Mouse (Mus musculus) heart, embryonic 14.5 days (tissue): ENCODE results near the gene 2310061I04Rik. TPM values are rescaled to one million over a fixed set of nuclear protein-coding genes. Genes with fewer than 3 reads are reported as not detected.

Experiments used
- ATAC-seq: fragments of 200-750 bp; cut with Nextera tagmentation; 2 replicates; pipeline ENCODE4 v1.8.0; 2017; ENCODE audit warnings: low read depth, moderate TSS enrichment; ENCODE audit not compliant: insufficient number of reproducible peaks, insufficient read depth, low FRiP score
- H3K27ac ChIP-seq, 2 experiments: fragments of 200-500 bp in 1 of 2; fragments of 300-500 bp in 1 of 2; sonication (generic) in 1 of 2; replicated peaks in 1 of 2; 2 replicates each; pipeline ENCODE4 v1.5.1; 2012 to 2014; ENCODE audit warnings: low read depth in 2 of 2, low read length in 2 of 2, control low read depth in 1 of 2, mild to moderate bottlenecking in 1 of 2, mixed read lengths in 1 of 2; ENCODE audit not compliant: control insufficient read depth in 1 of 2, insufficient read depth in 1 of 2
- H3K27me3 ChIP-seq: fragments of 300-500 bp; sonication (generic); 2 replicates; pipeline ENCODE4 v1.6.1; 2014; ENCODE audit warnings: mild to moderate bottlenecking, low read length, control low read depth; ENCODE audit not compliant: control insufficient read depth, insufficient read depth
- H3K36me3 ChIP-seq: fragments of 300-500 bp; sonication (generic); 2 replicates; pipeline ENCODE4 v1.6.1; 2014; ENCODE audit warnings: mild to moderate bottlenecking, control low read depth, low read length, mixed read lengths; ENCODE audit not compliant: control insufficient read depth, insufficient read depth
- H3K4me1 ChIP-seq, 2 experiments: fragments of 200-500 bp in 1 of 2; fragments of 300-500 bp in 1 of 2; sonication (generic) in 1 of 2; 2 replicates each; pipeline ENCODE4 v1.6.1; 2012 to 2014; ENCODE audit warnings: low read length in 2 of 2, control low read depth in 1 of 2, mixed read lengths in 1 of 2; ENCODE audit not compliant: control insufficient read depth in 2 of 2, insufficient read depth in 2 of 2
- H3K4me2 ChIP-seq: fragments of 300-500 bp; sonication (generic); 2 replicates; pipeline ENCODE4 v1.6.1; 2014; ENCODE audit warnings: mild to moderate bottlenecking, low read length
- H3K4me3 ChIP-seq, 2 experiments: fragments of 200-500 bp in 1 of 2; fragments of 300-500 bp in 1 of 2; sonication (generic) in 1 of 2; 2 replicates each; pipeline ENCODE4 v1.5.1; 2012 to 2014; ENCODE audit warnings: low read length in 2 of 2, mild to moderate bottlenecking in 2 of 2, control low read depth in 1 of 2, low read depth in 1 of 2, moderate library complexity in 1 of 2; ENCODE audit not compliant: control insufficient read depth in 1 of 2, insufficient read depth in 1 of 2
- H3K9ac ChIP-seq: fragments of 300-500 bp; sonication (generic); 2 replicates; pipeline ENCODE4 v1.6.1; 2014; ENCODE audit warnings: mild to moderate bottlenecking, low read length
- H3K9me3 ChIP-seq: fragments of 300-500 bp; sonication (generic); 2 replicates; pipeline ENCODE4 v1.6.1; 2016; ENCODE audit warnings: low read length, control low read depth; ENCODE audit not compliant: control insufficient read depth
- WGBS: fragments of 180-500 bp; shearing (Covaris S2); extraction: QIAGEN DNeasy Blood & Tissue Kit; methylation state at CpG from one replicate; pipeline ENCODE4 v1.1.7; 2014; 5-methylcytosine and 5-hydroxymethylcytosine counted together
- polyA plus RNA-seq: library from polyadenylated mRNA; unstranded; fragments of >200 nt; fragmentation: Nextera tagmentation; extraction: Ambion mirVana; gene quantifications from 2 replicates; pipeline ENCODE4 v1.2.1, GENCODE M21; 2014

The 2310061I04Rik gene
- polyA plus RNA-seq, 1 experiment from 2014 or later, result 28.7 TPM

- peaks cover 26% of the 10 kb centered on the region for H3K36me3 ChIP-seq
- H3K4me3 ChIP-seq, result 0 out of 4 replicates have a peak overlapping the region, but pooled peaks of 1 of the 2 experiments have one; percentile 75
- peaks cover 6 to 34% of the 10 kb centered on the region in 2 experiments for H3K4me1 ChIP-seq
- no peaks in the 10 kb centered on the region for H3K9me3 ChIP-seq
- peak overlapping the region; percentile 96 to 100 for H3K27ac ChIP-seq
- ATAC-seq, result no peak
- 40% methylated on average over 6 of the region's 6 CpGs for WGBS
- H3K9ac ChIP-seq, result peak overlapping the region; percentile 64
- peak overlapping the region; percentile 88 for H3K4me2 ChIP-seq
- H3K27me3 ChIP-seq, result no peaks in the 10 kb centered on the region
Measured at GRCm38 (mm10) chr17:35919864-35920301, 22.7 kb upstream of the 2310061I04Rik start.

GRCm38 (mm10) chr17:35919060-35919715 lies 22.0 kb upstream of the 2310061I04Rik start:
- Histone ChIP-seq H3K4me1 (peaks cover 6 to 36% of the 10 kb centered on the region in 2 experiments), H3K36me3 (peaks cover 24% of the 10 kb centered on the region), H3K4me2 (peak overlapping the region; percentile 88), H3K9me3 (no peaks in the 10 kb centered on the region), H3K27ac (peak overlapping the region; percentile 96 to 100), H3K9ac (peak overlapping the region; percentile 97), H3K27me3 (no peaks in the 10 kb centered on the region), H3K4me3 (peak overlapping the region; percentile 66 to 75)
- 9% methylated on average over 7 of the region's 7 CpGs for WGBS
- peak; percentile 28 for ATAC-seq

GRCm38 (mm10) chr17:35918276-35919059 lies 21.2 kb upstream of the 2310061I04Rik start:
- H3K27me3 ChIP-seq, result no peaks in the 10 kb centered on the region
- peak overlapping the region; percentile 88 for H3K4me2 ChIP-seq
- peak overlapping the region; percentile 75 to 91 for H3K4me3 ChIP-seq
- H3K4me1 ChIP-seq, result peaks cover 6 to 36% of the 10 kb centered on the region in 2 experiments
- ATAC-seq, result no peak
- H3K36me3 ChIP-seq, result peaks cover 24% of the 10 kb centered on the region
- WGBS, result under 1% methylated on average over 11 of the region's 11 CpGs
- no peaks in the 10 kb centered on the region for H3K9me3 ChIP-seq
- H3K9ac ChIP-seq, result peak overlapping the region; percentile 97
- peak overlapping the region; percentile 96 to 100 for H3K27ac ChIP-seq

GRCm38 (mm10) chr17:35917463-35918251 lies 20.4 kb upstream of the 2310061I04Rik start:
- Histone ChIP-seq H3K27me3 (no peaks in the 10 kb centered on the region), H3K9me3 (no peaks in the 10 kb centered on the region), H3K4me3 (peak overlapping the region; percentile 75 to 91), H3K27ac (peak overlapping the region; percentile 96 to 98), H3K9ac (peak overlapping the region; percentile 97), H3K36me3 (peaks cover 28% of the 10 kb centered on the region), H3K4me1 (peaks cover 6 to 36% of the 10 kb centered on the region in 2 experiments), H3K4me2 (peak overlapping the region; percentile 88)
- no peak for ATAC-seq
- WGBS, result under 1% methylated on average over 13 of the region's 13 CpGs

- Histone ChIP-seq H3K27me3 (no peaks in the 10 kb centered on the region), H3K9ac (peak overlapping the region; percentile 97), H3K27ac (peak overlapping the region; percentile 96 to 98), H3K4me1 (peaks cover 6 to 36% of the 10 kb centered on the region in 2 experiments), H3K4me3 (peak overlapping the region; percentile 75 to 91), H3K4me2 (peak overlapping the region; percentile 88), H3K36me3 (peaks cover 34% of the 10 kb centered on the region), H3K9me3 (no peaks in the 10 kb centered on the region)
- WGBS, result 1% methylated on average over 8 of the region's 8 CpGs
- no peak for ATAC-seq
Measured at GRCm38 (mm10) chr17:35917143-35917462, 19.9 kb upstream of the 2310061I04Rik start.

- H3K27me3 ChIP-seq, result no peaks in the 10 kb centered on the region
- peak within 1 kb of the TSS; percentile 88 for H3K4me2 ChIP-seq
- WGBS, result under 1% methylated on average over 82 of the region's 83 CpGs
- H3K9me3 ChIP-seq, result no peaks in the 10 kb centered on the region
- H3K4me1 ChIP-seq, result peaks cover 6 to 32% of the 10 kb centered on the region in 2 experiments
- H3K9ac ChIP-seq, result peak within 1 kb of the TSS; percentile 97
- peak; percentile 92 for ATAC-seq
- peak within 1 kb of the TSS; percentile 96 to 98 for H3K27ac ChIP-seq
- H3K36me3 ChIP-seq, result peaks cover 40% of the 10 kb centered on the region
- peak within 1 kb of the TSS; percentile 75 to 91 for H3K4me3 ChIP-seq
Measured at GRCm38 (mm10) chr17:35916297-35917142, 19.3 kb upstream of the 2310061I04Rik start, which contains the start of the genes Mrps18b and Ppp1r10. Gene Mrps18b (minus strand): TSS chr17:35916389. Gene Ppp1r10 (plus strand): TSS chr17:35916434.
